Mouse (Mus musculus) neural tube, embryonic 11.5 days (tissue): ENCODE results near the gene Bmx. TPM values are rescaled to one million over a fixed set of nuclear protein-coding genes. Genes with fewer than 3 reads are reported as not detected.

Experiments
- ATAC-seq: fragments of 200-750 bp; cut with Nextera tagmentation; 2 replicates; pipeline ENCODE4 v1.8.0; 2017; ENCODE audit warnings: moderate number of reproducible peaks, mild to moderate bottlenecking, moderate TSS enrichment, moderate library complexity; ENCODE audit not compliant: insufficient read depth, low FRiP score, low TSS enrichment
- DNase-seq: peaks from one replicate; pipeline ENCODE4 v3.0.0-alpha.2; 2015; ENCODE audit warnings: low spot score
- H3K27ac ChIP-seq: fragments of 300-500 bp; sonication (generic); 2 replicates; pipeline ENCODE4 v1.5.1; 2014; ENCODE audit warnings: low read depth, mild to moderate bottlenecking, low read length
- H3K27me3 ChIP-seq: fragments of 300-500 bp; sonication (generic); 2 replicates; pipeline ENCODE4 v1.6.1; 2014; ENCODE audit warnings: mild to moderate bottlenecking, low read length, mixed read lengths; ENCODE audit not compliant: control insufficient read depth, insufficient read depth
- H3K36me3 ChIP-seq: fragments of 300-500 bp; sonication (generic); 2 replicates; pipeline ENCODE4 v1.6.1; 2014; ENCODE audit warnings: mild to moderate bottlenecking, low read length, moderate library complexity, mixed read lengths; ENCODE audit not compliant: control insufficient read depth, insufficient read depth
- H3K4me1 ChIP-seq: fragments of 300-500 bp; sonication (generic); 2 replicates; pipeline ENCODE4 v1.6.1; 2014; ENCODE audit warnings: low read length, mixed read lengths; ENCODE audit not compliant: control insufficient read depth, insufficient read depth
- H3K4me2 ChIP-seq: fragments of 300-500 bp; sonication (generic); 2 replicates; pipeline ENCODE4 v1.6.1; 2014; ENCODE audit warnings: low read depth, mild to moderate bottlenecking, moderate library complexity
- H3K4me3 ChIP-seq: fragments of 300-500 bp; sonication (generic); 2 replicates; pipeline ENCODE4 v1.5.1; 2014; ENCODE audit warnings: low read depth, low read length
- H3K9ac ChIP-seq: fragments of 300-500 bp; sonication (generic); 2 replicates; pipeline ENCODE4 v1.6.1; 2014; ENCODE audit warnings: mild to moderate bottlenecking, low read length
- H3K9me3 ChIP-seq: fragments of 300-500 bp; sonication (generic); 2 replicates; pipeline ENCODE4 v1.6.1; 2016; ENCODE audit warnings: low read length; ENCODE audit not compliant: control insufficient read depth
- WGBS: fragments of 180-500 bp; shearing (Covaris S2); extraction: QIAGEN DNeasy Blood & Tissue Kit; methylation state at CpG from one replicate; pipeline ENCODE4 v1.1.7; 2014; 5-methylcytosine and 5-hydroxymethylcytosine counted together
- polyA plus RNA-seq: library from polyadenylated mRNA; unstranded; fragments of >200 nt; fragmentation: Nextera tagmentation; extraction: Ambion mirVana; gene quantifications from 2 replicates; pipeline ENCODE4 v1.2.1, GENCODE M21; 2014

Bmx gene
- polyA plus RNA-seq, 1 experiment from 2014 or later = 0.17 TPM

DNA sequence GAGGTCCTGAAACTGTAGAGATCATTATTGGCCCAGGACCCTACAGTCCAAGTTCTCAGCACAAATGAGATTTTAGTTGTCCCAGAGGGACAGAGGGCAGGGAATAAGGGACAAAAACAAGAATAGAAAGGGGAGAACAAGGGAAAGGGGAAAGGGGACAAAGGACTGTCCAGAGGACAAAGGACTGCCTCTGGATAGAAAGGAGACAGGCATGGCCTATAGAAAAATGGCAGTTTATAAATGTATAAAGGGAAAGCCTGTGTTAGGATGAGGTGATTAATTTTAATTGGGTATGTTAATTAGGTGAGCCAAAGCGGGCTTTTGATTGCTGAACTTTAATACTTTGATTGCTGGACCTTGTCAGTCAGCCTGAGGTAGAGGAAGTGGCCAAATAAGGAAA, 6.9 kb upstream of the Bmx start:
- WGBS = 61% methylated on average over 1 of the region's 1 CpGs

DNA sequence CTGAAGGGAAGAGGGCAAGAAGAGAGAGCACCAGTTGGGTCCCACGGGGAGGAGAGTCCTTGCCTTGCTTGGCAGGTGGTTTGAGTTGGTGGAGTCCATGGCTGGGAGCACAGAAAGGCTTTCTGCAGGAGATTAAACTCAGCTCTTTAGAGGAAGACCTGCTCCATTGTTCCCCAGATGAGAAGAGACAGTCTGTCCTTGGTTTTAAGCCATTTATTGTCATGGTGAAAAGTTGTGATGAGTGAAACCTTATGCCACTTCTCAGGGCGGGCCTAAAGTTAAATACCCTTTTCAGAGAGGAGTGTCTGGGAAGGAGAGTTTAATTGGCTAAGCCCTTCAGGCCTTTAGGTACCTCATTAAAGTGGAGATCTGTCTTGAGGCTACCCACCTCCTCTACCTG, 4.3 kb upstream of the Bmx start:
- Histone ChIP-seq H3K27ac (no peak overlapping the region), H3K4me3 (no peak overlapping the region), H3K4me2 (no peak overlapping the region), H3K9me3 (no peaks in the 10 kb centered on the region), H3K4me1 (no peaks in the 10 kb centered on the region), H3K27me3 (0 out of 2 replicates have a peak, but pooled peaks cover 2% of the 10 kb centered on the region), H3K9ac (no peak overlapping the region), H3K36me3 (no peaks in the 10 kb centered on the region)
- DNase-seq = no peak
- 66% methylated on average over 2 of the region's 2 CpGs for WGBS
- no peak for ATAC-seq

More for the DNA sequence above, 6.9 kb upstream of the Bmx start:
- DNase-seq (no peak), ATAC-seq (no peak)
- H3K9me3 ChIP-seq = no peaks in the 10 kb centered on the region
- H3K27ac ChIP-seq = no peak overlapping the region
- H3K9ac ChIP-seq = no peak overlapping the region
- H3K4me1 ChIP-seq = no peaks in the 10 kb centered on the region
- no peak overlapping the region for H3K4me2 ChIP-seq
- no peaks in the 10 kb centered on the region for H3K27me3 ChIP-seq
- H3K4me3 ChIP-seq = no peak overlapping the region
- H3K36me3 ChIP-seq = no peaks in the 10 kb centered on the region

DNA sequence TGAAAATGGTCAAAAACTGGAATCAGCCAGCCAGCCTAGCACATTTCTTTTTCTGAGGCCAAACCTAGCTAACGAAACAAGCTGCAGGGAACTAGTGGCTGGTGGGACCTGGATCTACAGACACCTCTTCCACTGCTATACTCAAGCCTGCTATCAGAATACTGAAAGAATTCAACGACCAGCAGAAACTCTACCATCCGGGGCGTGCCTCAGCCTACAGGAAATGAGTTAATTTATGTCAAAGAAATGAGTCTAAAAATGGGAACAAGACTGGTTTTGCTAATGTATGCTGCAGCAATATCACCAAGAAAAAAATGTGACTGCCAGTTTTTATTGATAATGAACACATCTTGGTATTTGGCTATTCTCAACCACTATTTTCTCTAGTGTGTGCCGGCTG, 669 bp upstream of the Bmx start:
- DNase-seq = no peak
- 0 out of 2 replicates have a peak, but pooled peaks cover 2% of the 10 kb centered on the region for H3K27me3 ChIP-seq
- 94% methylated on average over 5 of the region's 5 CpGs for WGBS

DNA sequence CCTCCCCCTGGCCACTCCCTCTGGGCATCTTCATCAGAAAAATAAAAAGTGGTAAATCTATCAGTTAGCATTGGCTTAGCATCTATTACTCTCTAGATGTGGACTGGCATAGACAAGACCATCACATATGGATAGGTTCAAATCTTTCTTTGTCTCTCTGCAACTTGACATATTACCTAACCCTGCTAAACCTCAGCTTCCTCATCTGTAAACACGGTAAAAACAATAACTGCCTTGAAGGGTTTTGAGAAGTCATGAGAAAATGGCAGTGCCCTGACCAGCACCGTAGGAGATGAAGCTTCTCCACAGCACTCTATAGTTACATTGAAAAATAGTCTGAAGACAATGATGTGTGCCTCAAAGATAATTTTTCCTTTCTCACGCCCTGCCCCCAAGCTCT, 1.5 kb downstream of the Bmx start:
- Histone ChIP-seq H3K36me3 (no peaks in the 10 kb centered on the region), H3K27ac (no peak overlapping the region), H3K9ac (no peak overlapping the region), H3K4me2 (no peak overlapping the region), H3K27me3 (0 out of 2 replicates have a peak, but pooled peaks cover 2% of the 10 kb centered on the region), H3K4me3 (no peak overlapping the region), H3K9me3 (no peaks in the 10 kb centered on the region), H3K4me1 (no peaks in the 10 kb centered on the region)
- DNase-seq = no peak
- no peak for ATAC-seq
- WGBS = 73% methylated on average over 3 of the region's 3 CpGs

More for the DNA sequence above, 669 bp upstream of the Bmx start:
- Histone ChIP-seq H3K4me3 (no peak overlapping the region), H3K27ac (no peak overlapping the region), H3K4me1 (no peaks in the 10 kb centered on the region), H3K36me3 (no peaks in the 10 kb centered on the region), H3K9ac (no peak overlapping the region), H3K4me2 (no peak overlapping the region), H3K9me3 (no peaks in the 10 kb centered on the region)
- no peak for ATAC-seq

DNA sequence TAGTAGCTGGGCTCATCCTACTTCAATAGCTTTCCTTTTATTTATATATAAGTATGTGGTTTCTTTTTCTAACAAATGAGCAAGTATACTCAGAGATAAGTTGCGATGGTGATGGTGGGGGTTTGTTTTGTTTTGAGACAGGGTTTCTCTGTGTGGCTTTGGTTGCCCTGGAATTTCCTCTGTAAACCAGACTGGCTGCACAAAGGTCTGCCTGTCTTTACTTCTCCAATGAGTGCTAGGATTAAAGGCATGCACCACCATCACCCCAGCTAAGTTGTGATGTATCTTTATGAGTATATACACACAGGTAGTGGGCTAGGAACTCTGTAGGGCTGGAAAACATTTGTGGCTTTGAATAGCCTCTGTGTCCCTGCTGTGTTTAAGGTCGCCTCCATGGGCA, 11.3 kb downstream of the Bmx start:
- H3K36me3 ChIP-seq = no peaks in the 10 kb centered on the region
- no peak for ATAC-seq
- no peak overlapping the region for H3K4me2 ChIP-seq
- no peak for DNase-seq
- 70% methylated on average over 2 of the region's 2 CpGs for WGBS
- no peaks in the 10 kb centered on the region for H3K4me1 ChIP-seq
- no peak overlapping the region for H3K27ac ChIP-seq
- H3K9me3 ChIP-seq = no peaks in the 10 kb centered on the region
- no peak overlapping the region for H3K4me3 ChIP-seq
- H3K27me3 ChIP-seq = no peaks in the 10 kb centered on the region
- no peak overlapping the region for H3K9ac ChIP-seq

DNA sequence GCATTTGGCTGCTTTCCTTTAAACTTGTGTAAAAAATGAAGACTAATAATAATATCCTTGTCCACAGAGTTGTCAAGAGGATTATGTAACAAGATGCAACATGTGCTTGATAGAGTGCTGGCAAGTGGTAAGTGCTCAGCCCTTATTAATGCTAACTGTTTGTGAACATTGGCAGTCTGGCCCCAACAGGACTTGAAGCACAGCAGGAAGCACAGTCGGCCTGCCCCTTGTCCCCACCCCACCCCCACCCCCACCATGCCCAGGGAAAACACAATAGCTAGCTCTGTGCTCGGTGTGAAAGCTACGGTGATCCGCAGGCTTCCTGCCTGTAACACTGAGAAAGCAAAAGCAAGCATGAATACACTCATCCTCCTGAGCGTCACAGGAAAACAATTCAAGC, 12.3 kb downstream of the Bmx start:
- no peak for DNase-seq
- Histone ChIP-seq H3K9me3 (no peaks in the 10 kb centered on the region), H3K27me3 (no peaks in the 10 kb centered on the region), H3K27ac (no peak overlapping the region), H3K36me3 (no peaks in the 10 kb centered on the region), H3K9ac (no peak overlapping the region), H3K4me1 (no peaks in the 10 kb centered on the region), H3K4me3 (no peak overlapping the region), H3K4me2 (no peak overlapping the region)
- WGBS = 13% methylated on average over 5 of the region's 5 CpGs
- peak; percentile 50; the same call in 1 of the 2 replicates for ATAC-seq

DNA sequence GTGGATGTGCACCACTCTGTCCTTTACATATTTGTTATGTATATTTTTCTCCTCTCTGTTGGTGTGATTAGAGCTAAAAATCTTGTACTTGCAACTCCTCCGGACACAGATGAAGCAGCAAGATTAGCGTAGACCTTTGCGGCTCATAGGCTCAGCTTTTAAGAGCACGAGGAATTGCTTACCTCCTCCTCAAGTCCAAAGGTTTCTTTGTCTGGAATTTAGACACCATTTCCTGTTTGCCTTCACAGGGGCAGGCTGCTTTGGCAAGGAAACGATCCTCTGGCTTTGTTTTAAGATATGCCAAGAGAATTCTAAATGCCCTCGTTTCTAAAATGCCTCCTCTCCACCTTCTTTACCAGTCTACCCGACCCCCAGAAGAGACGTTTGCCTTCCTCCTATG, 24.6 kb downstream of the Bmx start:
- 72% methylated on average over 8 of the region's 8 CpGs for WGBS
- H3K4me1 ChIP-seq = no peaks in the 10 kb centered on the region
- no peak for DNase-seq
- ATAC-seq = no peak
- H3K9me3 ChIP-seq = no peaks in the 10 kb centered on the region
- H3K4me2 ChIP-seq = no peak overlapping the region
- no peak overlapping the region for H3K4me3 ChIP-seq
- no peak overlapping the region for H3K9ac ChIP-seq
- H3K27me3 ChIP-seq = no peaks in the 10 kb centered on the region
- H3K27ac ChIP-seq = no peak overlapping the region
- no peaks in the 10 kb centered on the region for H3K36me3 ChIP-seq

DNA sequence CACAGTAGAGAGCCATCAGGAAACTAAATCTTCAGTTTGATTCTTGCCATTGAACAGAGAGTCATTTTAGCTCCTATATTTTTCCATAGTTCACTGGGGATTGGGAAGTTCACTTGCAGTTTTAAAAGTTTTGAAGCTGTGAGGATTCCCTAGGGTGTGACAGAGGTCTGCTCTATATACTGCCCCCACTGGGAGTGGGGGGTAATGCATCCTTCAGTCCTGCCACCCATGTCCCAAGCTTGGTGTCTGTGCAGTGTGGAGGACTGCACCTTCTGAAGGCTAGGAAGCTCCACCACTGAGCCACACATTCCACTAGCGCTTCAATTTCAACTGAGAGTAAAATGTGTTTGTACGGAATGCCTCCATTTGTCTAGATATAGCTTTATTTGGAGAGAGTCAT, 36.0 kb downstream of the Bmx start:
- H3K9me3 ChIP-seq = no peaks in the 10 kb centered on the region
- no peaks in the 10 kb centered on the region for H3K36me3 ChIP-seq
- H3K9ac ChIP-seq = no peak overlapping the region
- WGBS = 77% methylated on average over 2 of the region's 2 CpGs
- no peak for DNase-seq
- no peak for ATAC-seq
- no peak overlapping the region for H3K27ac ChIP-seq
- no peaks in the 10 kb centered on the region for H3K4me1 ChIP-seq
- H3K4me2 ChIP-seq = no peak overlapping the region
- H3K27me3 ChIP-seq = no peaks in the 10 kb centered on the region
- no peak overlapping the region for H3K4me3 ChIP-seq

DNA sequence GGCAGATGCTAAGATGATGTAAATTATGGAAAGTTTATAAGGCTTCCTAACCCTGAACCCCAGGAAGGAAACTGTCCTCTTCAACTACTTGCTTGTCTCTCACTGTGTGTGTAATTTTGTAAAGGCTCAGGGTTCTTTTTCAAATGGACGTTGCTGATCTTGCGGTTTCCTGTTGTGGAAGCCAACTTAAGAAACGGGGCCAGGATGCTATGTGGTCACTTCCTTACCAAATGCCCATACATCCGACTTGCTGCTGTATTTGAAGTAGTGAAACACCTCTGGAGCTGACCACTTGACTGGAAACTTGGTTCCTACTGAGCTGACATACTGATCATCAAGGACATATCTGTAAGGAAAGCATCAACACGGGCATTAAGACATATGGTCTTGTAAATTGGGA, 57.4 kb downstream of the Bmx start:
- 0 out of 2 replicates have a peak, but pooled peaks cover 2% of the 10 kb centered on the region for H3K27me3 ChIP-seq
- 74% methylated on average over 5 of the region's 5 CpGs for WGBS
- ATAC-seq (no peak), DNase-seq (no peak)
- no peaks in the 10 kb centered on the region for H3K36me3 ChIP-seq
- no peaks in the 10 kb centered on the region for H3K9me3 ChIP-seq
- H3K4me3 ChIP-seq = no peak overlapping the region
- no peaks in the 10 kb centered on the region for H3K4me1 ChIP-seq
- H3K4me2 ChIP-seq = no peak overlapping the region
- no peak overlapping the region for H3K27ac ChIP-seq
- no peak overlapping the region for H3K9ac ChIP-seq
